Mouse (Mus musculus): ENCODE measurements around the gene Mars. TPM values are rescaled to one million over a fixed set of nuclear protein-coding genes. Genes with fewer than 3 reads are reported as not detected.
"Not testable (repeated sequence)": the region's sequence is repeated elsewhere in the genome, so short reads cannot be mapped to it uniquely, and the experiment has no call there.

Gene Mars
- polyA plus RNA-seq, 1 experiment from 2014 or later, result 99.1 TPM

- H3K9me3 ChIP-seq (replicated peaks; ENCODE audit: low read length), result no peaks in the 10 kb centered on the region
- no peaks in the 10 kb centered on the region for H3K36me3 ChIP-seq (ENCODE audit: insufficient read depth, low read length)
- DNase-seq (ENCODE audit: low spot score), result no peak
- H3K27ac ChIP-seq, result no peak overlapping the region
- WGBS, result 91% methylated on average over 2 of the region's 2 CpGs
- no peak overlapping the region for H3K4me3 ChIP-seq (replicated peaks; ENCODE audit: low read depth, low read length)
- H3K4me1 ChIP-seq (replicated peaks; ENCODE audit: insufficient read depth, low read length), result no peaks in the 10 kb centered on the region
- no peak for ATAC-seq (replicated peaks; ENCODE audit: low FRiP score, low read depth)
- no peak overlapping the region for H3K4me2 ChIP-seq (ENCODE audit: low read length)
- TF ChIP-seq CTCF (IDR thresholded peaks at IDR 0.05; ENCODE audit: low read depth), result no peak
- no peaks in the 10 kb centered on the region for H3K27me3 ChIP-seq (ENCODE audit: insufficient read depth, low read length)
- H3K9ac ChIP-seq (ENCODE audit: low read depth, low read length), result no peak overlapping the region
Observed at GRCm38 (mm10) chr10:127317277-127317676, 5.7 kb upstream of the Mars start.

GRCm38 (mm10) chr10:127314950-127315349, 3.4 kb upstream of the Mars start:
- H3K9me3 ChIP-seq (replicated peaks; ENCODE audit: low read length); H3K4me3 ChIP-seq (replicated peaks; ENCODE audit: low read depth, low read length); DNase-seq (ENCODE audit: low spot score); H3K27me3 ChIP-seq (ENCODE audit: insufficient read depth, low read length); H3K27ac ChIP-seq; ATAC-seq (replicated peaks; ENCODE audit: low FRiP score, low read depth); H3K4me2 ChIP-seq (ENCODE audit: low read length); H3K4me1 ChIP-seq (replicated peaks; ENCODE audit: insufficient read depth, low read length); H3K36me3 ChIP-seq (ENCODE audit: insufficient read depth, low read length); H3K9ac ChIP-seq (ENCODE audit: low read depth, low read length): not testable (repeated sequence)
- 68% methylated on average over 1 of the region's 1 CpGs for WGBS
- TF ChIP-seq CTCF (IDR thresholded peaks at IDR 0.05; ENCODE audit: low read depth), result 0 out of 2 replicates have a peak, but pooled peaks have one; percentile 11

- 91% methylated on average over 5 of the region's 5 CpGs for WGBS
- not testable (repeated sequence) for H3K4me2 ChIP-seq (ENCODE audit: low read length)
Observed at GRCm38 (mm10) chr10:127313516-127313915, 1.9 kb upstream of the Mars start.

GRCm38 (mm10) chr10:127312858-127313257, 1.3 kb upstream of the Mars start:
- Histone ChIP-seq H3K36me3 (ENCODE audit: insufficient read depth, low read length) (peaks cover 10% of the 10 kb centered on the region), H3K4me1 (replicated peaks; ENCODE audit: insufficient read depth, low read length) (peaks cover 6% of the 10 kb centered on the region; the same call in 1 of the 2 replicates), H3K4me3 (replicated peaks; ENCODE audit: low read depth, low read length) (no peak overlapping the region), H3K27ac (no peak overlapping the region), H3K27me3 (ENCODE audit: insufficient read depth, low read length) (no peaks in the 10 kb centered on the region), H3K9ac (ENCODE audit: low read depth, low read length) (no peak overlapping the region), H3K9me3 (replicated peaks; ENCODE audit: low read length) (no peaks in the 10 kb centered on the region), H3K4me2 (ENCODE audit: low read length) (no peak overlapping the region)
- 71% methylated on average over 4 of the region's 4 CpGs for WGBS
- ATAC-seq (replicated peaks; ENCODE audit: low FRiP score, low read depth) (no peak), DNase-seq (ENCODE audit: low spot score) (no peak)
- no peak for TF ChIP-seq CTCF (IDR thresholded peaks at IDR 0.05; ENCODE audit: low read depth)

More at GRCm38 (mm10) chr10:127313516-127313915, 1.9 kb upstream of the Mars start:
- H3K9ac ChIP-seq (ENCODE audit: low read depth, low read length); ATAC-seq (replicated peaks; ENCODE audit: low FRiP score, low read depth); DNase-seq (ENCODE audit: low spot score); H3K27ac ChIP-seq; H3K9me3 ChIP-seq (replicated peaks; ENCODE audit: low read length); H3K4me3 ChIP-seq (replicated peaks; ENCODE audit: low read depth, low read length); H3K36me3 ChIP-seq (ENCODE audit: insufficient read depth, low read length); H3K27me3 ChIP-seq (ENCODE audit: insufficient read depth, low read length); H3K4me1 ChIP-seq (replicated peaks; ENCODE audit: insufficient read depth, low read length): not testable (repeated sequence)

- peak; percentile 89 for TF ChIP-seq CTCF (IDR thresholded peaks at IDR 0.05; ENCODE audit: low read depth)
- Histone ChIP-seq H3K4me1 (replicated peaks; ENCODE audit: insufficient read depth, low read length) (peaks cover 6% of the 10 kb centered on the region; the same call in 1 of the 2 replicates), H3K27ac (peak overlapping the region; percentile 73), H3K9ac (ENCODE audit: low read depth, low read length) (no peak overlapping the region), H3K4me3 (replicated peaks; ENCODE audit: low read depth, low read length) (peak overlapping the region; percentile 82), H3K36me3 (ENCODE audit: insufficient read depth, low read length) (peaks cover 14% of the 10 kb centered on the region), H3K27me3 (ENCODE audit: insufficient read depth, low read length) (no peaks in the 10 kb centered on the region), H3K9me3 (replicated peaks; ENCODE audit: low read length) (no peaks in the 10 kb centered on the region), H3K4me2 (ENCODE audit: low read length) (peak overlapping the region; percentile 58)
- ATAC-seq (replicated peaks; ENCODE audit: low FRiP score, low read depth) (peak; percentile 45), DNase-seq (ENCODE audit: low spot score) (peak; percentile 91)
- WGBS, result 0% methylated on average over 4 of the region's 4 CpGs
Observed at GRCm38 (mm10) chr10:127312356-127312676, 730 bp upstream of the Mars start.

- TF ChIP-seq CTCF (IDR thresholded peaks at IDR 0.05; ENCODE audit: low read depth), result no peak
- peak; percentile 79 for ATAC-seq (replicated peaks; ENCODE audit: low FRiP score, low read depth)
- peak overlapping the region; percentile 83 for H3K9ac ChIP-seq (ENCODE audit: low read depth, low read length)
- 32% methylated on average over 23 of the region's 23 CpGs for WGBS
- no peaks in the 10 kb centered on the region for H3K9me3 ChIP-seq (replicated peaks; ENCODE audit: low read length)
- H3K27me3 ChIP-seq (ENCODE audit: insufficient read depth, low read length), result no peaks in the 10 kb centered on the region
- peak overlapping the region; percentile 58 for H3K4me2 ChIP-seq (ENCODE audit: low read length)
- H3K4me1 ChIP-seq (replicated peaks; ENCODE audit: insufficient read depth, low read length), result peaks cover 6% of the 10 kb centered on the region; the same call in 1 of the 2 replicates
- peak overlapping the region; percentile 73 for H3K27ac ChIP-seq
- peaks cover 22% of the 10 kb centered on the region for H3K36me3 ChIP-seq (ENCODE audit: insufficient read depth, low read length)
- H3K4me3 ChIP-seq (replicated peaks; ENCODE audit: low read depth, low read length), result peak overlapping the region; percentile 82
- peak; percentile 80 for DNase-seq (ENCODE audit: low spot score)
Observed at GRCm38 (mm10) chr10:127310523-127311475, 787 bp downstream of the Mars start.

GRCm38 (mm10) chr10:127309167-127309566, 2.4 kb downstream of the Mars start:
- not testable (repeated sequence) for H3K4me3 ChIP-seq (replicated peaks; ENCODE audit: low read depth, low read length); H3K9ac ChIP-seq (ENCODE audit: low read depth, low read length); H3K9me3 ChIP-seq (replicated peaks; ENCODE audit: low read length); H3K4me1 ChIP-seq (replicated peaks; ENCODE audit: insufficient read depth, low read length); H3K4me2 ChIP-seq (ENCODE audit: low read length); DNase-seq (ENCODE audit: low spot score); H3K27ac ChIP-seq; ATAC-seq (replicated peaks; ENCODE audit: low FRiP score, low read depth); H3K27me3 ChIP-seq (ENCODE audit: insufficient read depth, low read length)
- WGBS, result 85% methylated on average over 3 of the region's 3 CpGs
- H3K36me3 ChIP-seq (ENCODE audit: insufficient read depth, low read length), result peaks cover 33% of the 10 kb centered on the region
